Mouse (Mus musculus) lung, adult 18-20 months (tissue): Measurements from ENCODE around the gene Gm13941.

ENCODE experiments used
- DNase-seq, 2 experiments: peaks; one replicate each; pipeline ENCODE4 v3.0.0; 2022; ENCODE audit warnings: mixed read lengths in 2 of 2

Gene Gm13941

DNA sequence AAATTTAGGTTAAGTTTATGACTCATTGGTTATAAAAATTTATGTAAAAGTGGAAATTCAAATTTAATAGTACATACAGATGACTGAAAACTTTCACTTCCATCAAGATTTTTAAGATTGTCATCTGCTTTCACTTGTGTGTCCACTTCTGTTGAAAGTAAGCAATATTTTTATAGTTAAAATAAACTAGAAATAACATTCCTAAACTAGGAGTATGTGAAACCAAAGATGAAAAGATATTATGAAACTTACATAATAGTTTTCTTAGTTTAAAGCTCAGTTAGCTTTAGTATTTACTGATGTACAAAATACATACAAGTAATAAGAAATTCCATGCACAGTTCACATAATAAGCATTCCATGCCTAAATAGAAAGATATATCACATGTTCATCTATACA lies at the start of gene Gm13941:
TSS of gene Gm13941 (minus strand) at position 101 of the 400 bp plus-strand sequence.
- DNase-seq = no peak

DNA sequence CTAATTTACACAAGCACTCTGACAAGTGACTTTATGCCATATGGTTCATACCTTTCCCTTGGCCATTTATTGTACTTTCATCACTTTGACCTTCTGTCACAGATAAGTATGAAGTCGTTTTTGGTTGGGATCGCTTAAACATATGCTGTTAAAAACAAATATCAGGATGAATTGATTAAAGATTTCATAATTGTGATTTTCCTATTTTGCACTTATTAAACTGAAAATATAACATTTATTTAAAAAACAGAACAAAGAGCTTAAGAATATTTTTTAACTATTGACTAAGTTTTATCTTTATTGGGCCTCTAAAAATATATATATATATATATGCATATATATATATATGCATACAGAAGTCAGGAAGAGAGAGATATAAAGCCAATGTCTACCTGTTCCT lies 47.1 kb upstream of the Gm13941 start, which contains the start of gene Gm15130:
TSS of gene Gm15130 (minus strand) at position 101 of the 400 bp plus-strand sequence.
- DNase-seq = no peak

DNA sequence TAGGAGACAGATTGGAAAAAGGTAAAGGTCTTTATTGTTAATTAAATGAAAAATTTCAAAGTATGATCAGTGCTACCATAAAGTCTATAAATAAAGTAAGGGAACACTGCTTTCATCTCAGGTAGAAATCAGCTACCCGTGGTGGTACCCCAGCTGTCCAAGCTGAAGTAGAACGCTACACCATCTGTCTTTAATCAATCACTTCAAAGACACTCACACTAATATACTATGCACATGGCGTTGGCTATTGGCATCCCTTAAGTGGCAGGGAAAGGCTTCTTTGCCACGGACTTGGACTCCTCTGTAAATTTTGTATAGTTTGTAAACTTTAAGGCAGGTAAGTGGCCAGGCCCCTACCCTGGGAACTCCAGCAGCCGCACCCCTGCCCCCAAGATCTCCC lies 30.0 kb upstream of the Gm13941 start:
- DNase-seq = no peak

DNA sequence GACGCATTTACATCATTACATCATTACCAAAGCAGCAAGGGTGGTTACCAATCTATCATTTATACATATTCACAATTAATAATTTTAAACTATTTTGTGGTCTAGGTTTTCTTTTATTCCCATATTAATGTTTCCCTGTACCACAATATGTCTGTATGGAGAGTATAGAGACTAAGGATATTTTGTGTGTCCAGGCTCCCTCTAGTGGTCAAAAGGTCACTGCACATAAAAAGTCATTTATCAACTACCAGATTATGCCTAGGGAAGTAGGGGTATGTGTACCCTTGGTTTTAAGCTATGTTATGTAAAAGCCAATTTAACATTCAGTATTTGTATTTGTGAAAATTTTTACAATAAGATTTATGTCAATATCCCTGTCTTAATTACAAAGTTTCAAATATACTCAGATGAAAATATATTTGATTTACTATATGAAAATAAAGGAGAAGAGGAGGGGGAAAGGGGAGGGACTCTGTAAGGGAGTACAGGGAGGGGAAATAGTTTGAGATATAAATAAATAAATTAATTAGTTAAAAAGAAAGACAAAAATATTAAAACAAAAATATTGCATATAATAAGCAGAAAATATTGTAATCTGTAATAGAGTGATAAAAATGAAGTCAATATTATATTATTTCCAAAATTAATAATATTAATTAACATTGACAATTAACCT lies 47.1 kb downstream of the Gm13941 start:
- no peak for DNase-seq
